Mouse (Mus musculus) cortical plate, adult 2 months (tissue): ENCODE measurements around the gene Tmcc2.

ENCODE experiments used
- CTCF ChIP-seq: fragments of 200-500 bp; IDR thresholded peaks from 2 replicates; pipeline ENCODE4 v1.5.1; 2011; ENCODE audit warnings: mild to moderate bottlenecking, control low read depth, low read length; ENCODE audit not compliant: insufficient read depth; ENCODE audit errors: extremely low read depth
- POLR2A ChIP-seq: fragments of 200-500 bp; IDR thresholded peaks from 2 replicates; pipeline ENCODE4 v1.6.1; 2011; ENCODE audit warnings: mild to moderate bottlenecking, low read length, control low read depth; ENCODE audit not compliant: insufficient read depth; ENCODE audit errors: extremely low read depth

DNA sequence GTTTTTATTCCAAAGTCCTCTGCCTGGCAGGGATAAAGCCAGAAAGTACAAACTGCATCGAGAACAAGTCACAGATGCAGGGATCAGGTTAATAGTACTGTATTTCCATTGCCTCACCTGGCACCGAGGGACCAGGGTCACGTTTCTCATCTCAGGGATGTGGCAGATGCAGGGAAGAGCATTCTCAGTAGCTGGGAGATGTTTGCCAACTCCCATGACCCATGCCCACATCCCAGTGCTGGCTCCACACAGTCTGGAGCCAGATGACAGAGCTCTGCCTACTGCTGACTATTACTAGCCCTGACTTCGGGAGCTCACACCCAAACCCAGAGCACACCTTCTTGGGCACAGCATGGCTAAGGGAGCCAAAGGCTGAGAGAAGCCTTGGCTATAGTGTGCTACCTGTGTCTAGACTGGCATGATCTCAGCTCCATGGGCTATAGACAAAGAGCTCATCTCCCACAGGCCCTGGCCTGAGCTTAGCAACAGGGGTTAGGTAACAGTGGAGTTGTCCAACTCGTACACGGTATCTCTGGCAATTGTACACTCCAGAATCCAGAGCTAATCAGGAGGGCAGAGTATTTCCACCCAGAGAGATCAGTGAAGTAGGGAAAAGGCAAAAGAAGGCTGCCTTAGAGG lies 18.1 kb downstream of the Tmcc2 start:
- TF ChIP-seq CTCF (no peak), POLR2A (no peak)
